Mouse (Mus musculus): ENCODE measurements at regions not wholly inside any gene's neighbourhood (a gene's known extent, or its start where the extent isn't known, plus 50 kb on each side); places are given as distances from the start of the nearest gene placed in this dataset.
A peak's percentile ranks its signal among the peaks of the same experiment; 100 is the strongest.

DNA sequence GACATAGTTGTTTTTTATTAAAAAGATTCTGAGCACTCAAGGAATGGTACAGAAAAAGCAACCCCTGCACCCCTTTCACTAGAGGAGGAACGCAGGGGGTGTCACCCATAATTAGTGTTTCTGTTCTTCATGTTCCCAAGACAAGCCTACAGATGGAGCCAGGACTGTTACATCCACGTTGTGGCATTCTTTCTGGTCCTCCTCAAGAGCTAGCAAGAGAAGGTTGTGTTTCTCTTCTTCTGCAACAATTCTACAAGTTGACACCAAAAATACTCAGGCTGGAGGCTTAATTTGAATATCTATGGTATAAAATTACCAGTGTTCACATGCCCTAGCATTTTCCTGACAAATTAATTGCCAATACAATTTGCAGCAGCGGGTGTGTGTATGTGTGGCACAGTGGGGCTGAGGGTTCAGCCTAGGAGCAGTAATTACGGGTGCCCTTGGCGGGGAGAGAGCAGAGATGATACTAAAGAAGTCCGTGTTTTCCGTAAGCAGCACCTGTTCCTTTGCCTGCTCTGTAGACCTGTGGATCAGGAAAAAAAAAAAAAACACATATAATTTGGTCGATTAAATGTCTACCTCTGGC lies 98.4 kb upstream of the Cpne4 start:
- WGBS: 77% methylated on average over 8 of the region's 8 CpGs
- no peak overlapping the region for H3K4me3 ChIP-seq (ENCODE audit: low read length)
- ATAC-seq (ENCODE audit: low FRiP score, low TSS enrichment): no peak
- H3K27ac ChIP-seq (ENCODE audit: low read depth, low read length): no peak overlapping the region
- no peaks in the 10 kb centered on the region for H3K27me3 ChIP-seq (ENCODE audit: control insufficient read depth, insufficient read depth, low read length)
- no peak overlapping the region for H3K9ac ChIP-seq (ENCODE audit: low read depth, low read length)
- H3K4me1 ChIP-seq (ENCODE audit: control insufficient read depth, insufficient read depth, low read length): no peaks in the 10 kb centered on the region
- H3K4me2 ChIP-seq (replicated peaks; ENCODE audit: low read depth, low read length): no peak overlapping the region
- no peaks in the 10 kb centered on the region for H3K9me3 ChIP-seq (ENCODE audit: control insufficient read depth, low read length)
- H3K36me3 ChIP-seq (ENCODE audit: control insufficient read depth, insufficient read depth, low read length): no peaks in the 10 kb centered on the region

DNA sequence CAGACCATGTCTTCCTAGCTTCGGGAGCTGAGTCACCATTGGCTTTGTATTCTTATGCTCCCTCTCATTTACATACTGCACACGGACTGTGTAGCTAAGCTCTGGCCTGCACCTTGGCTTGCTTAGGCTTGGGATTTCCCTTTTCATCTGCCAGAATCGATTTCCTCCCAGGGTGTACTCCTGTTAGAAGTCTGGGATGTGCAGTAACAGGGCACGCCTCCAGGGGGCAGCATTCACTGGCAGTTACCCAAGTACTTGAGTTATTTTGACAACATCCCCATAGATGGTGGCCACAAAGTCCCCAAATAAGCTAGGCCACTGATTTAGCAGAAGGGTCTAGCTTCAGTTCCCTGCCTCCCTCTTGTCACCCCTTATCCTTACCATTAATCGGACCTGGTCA lies 102.2 kb upstream of the Cpne4 start:
- Histone ChIP-seq H3K9ac (ENCODE audit: low read depth, low read length) (no peak overlapping the region), H3K4me2 (replicated peaks; ENCODE audit: low read depth, low read length) (no peak overlapping the region), H3K36me3 (ENCODE audit: control insufficient read depth, insufficient read depth, low read length) (no peaks in the 10 kb centered on the region), H3K4me1 (ENCODE audit: control insufficient read depth, insufficient read depth, low read length) (no peaks in the 10 kb centered on the region), H3K4me3 (ENCODE audit: low read length) (no peak overlapping the region), H3K27me3 (ENCODE audit: control insufficient read depth, insufficient read depth, low read length) (no peaks in the 10 kb centered on the region), H3K9me3 (ENCODE audit: control insufficient read depth, low read length) (no peaks in the 10 kb centered on the region), H3K27ac (ENCODE audit: low read depth, low read length) (no peak overlapping the region)
- WGBS: 59% methylated on average over 5 of the region's 5 CpGs
- ATAC-seq (ENCODE audit: low FRiP score, low TSS enrichment): no peak

DNA sequence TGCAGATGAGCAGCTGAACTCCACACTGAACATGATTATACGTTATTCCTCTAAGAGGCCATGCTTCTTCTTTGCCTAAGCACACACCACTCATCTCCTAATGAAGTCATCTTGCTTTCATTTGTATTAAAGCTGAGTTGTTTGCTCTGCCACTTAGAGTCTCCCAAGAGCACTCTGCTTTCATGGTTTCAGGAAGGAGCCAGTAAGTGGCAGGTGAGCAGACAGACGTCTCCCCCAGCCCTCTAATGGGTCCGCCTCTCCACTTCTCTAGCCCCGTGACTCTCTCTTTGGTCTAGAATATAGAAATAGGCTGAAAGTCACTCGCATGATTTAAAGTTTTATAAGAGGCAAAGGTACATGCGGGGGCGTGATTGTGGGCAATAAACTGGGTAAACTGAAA lies 103.8 kb upstream of the Cpne4 start:
- no peak for ATAC-seq (ENCODE audit: low FRiP score, low TSS enrichment)
- H3K4me2 ChIP-seq (replicated peaks; ENCODE audit: low read depth, low read length): no peak overlapping the region
- H3K4me3 ChIP-seq (ENCODE audit: low read length): no peak overlapping the region
- H3K27ac ChIP-seq (ENCODE audit: low read depth, low read length): no peak overlapping the region
- no peak overlapping the region for H3K9ac ChIP-seq (ENCODE audit: low read depth, low read length)
- WGBS: 77% methylated on average over 7 of the region's 7 CpGs
- no peaks in the 10 kb centered on the region for H3K4me1 ChIP-seq (ENCODE audit: control insufficient read depth, insufficient read depth, low read length)
- no peaks in the 10 kb centered on the region for H3K27me3 ChIP-seq (ENCODE audit: control insufficient read depth, insufficient read depth, low read length)
- H3K36me3 ChIP-seq (ENCODE audit: control insufficient read depth, insufficient read depth, low read length): no peaks in the 10 kb centered on the region
- no peaks in the 10 kb centered on the region for H3K9me3 ChIP-seq (ENCODE audit: control insufficient read depth, low read length)

DNA sequence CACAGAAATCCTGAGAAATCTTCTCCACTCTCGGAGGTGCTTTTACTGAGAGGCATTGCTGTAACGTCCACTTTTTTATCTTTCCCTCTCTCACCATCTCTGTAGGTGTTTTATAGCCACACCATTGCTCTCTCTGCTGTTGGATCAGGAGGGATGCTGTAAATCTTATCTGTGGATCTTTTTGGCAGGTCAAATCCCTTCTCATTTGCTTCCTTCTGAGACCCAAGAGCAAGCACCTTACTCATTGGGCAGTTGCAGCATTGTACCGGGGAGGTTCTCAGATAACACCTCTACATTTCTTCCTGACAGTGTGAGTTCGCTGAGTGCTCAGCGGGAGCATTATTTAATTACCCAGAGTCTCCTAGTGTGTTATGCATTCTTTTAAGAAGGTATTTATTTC lies 75.5 kb upstream of the Acpp start:
- Histone ChIP-seq H3K9ac (ENCODE audit: low read depth, low read length) (no peak overlapping the region), H3K27ac (ENCODE audit: low read depth, low read length) (no peak overlapping the region), H3K4me2 (replicated peaks; ENCODE audit: low read depth, low read length) (no peak overlapping the region), H3K4me3 (ENCODE audit: low read length) (no peak overlapping the region), H3K36me3 (ENCODE audit: control insufficient read depth, insufficient read depth, low read length) (no peaks in the 10 kb centered on the region), H3K4me1 (ENCODE audit: control insufficient read depth, insufficient read depth, low read length) (no peaks in the 10 kb centered on the region), H3K9me3 (ENCODE audit: control insufficient read depth, low read length) (no peaks in the 10 kb centered on the region), H3K27me3 (ENCODE audit: control insufficient read depth, insufficient read depth, low read length) (no peaks in the 10 kb centered on the region)
- peak; percentile 40; the same call in 1 of the 2 replicates for ATAC-seq (ENCODE audit: low FRiP score, low TSS enrichment)
- 12% methylated on average over 5 of the region's 5 CpGs for WGBS

DNA sequence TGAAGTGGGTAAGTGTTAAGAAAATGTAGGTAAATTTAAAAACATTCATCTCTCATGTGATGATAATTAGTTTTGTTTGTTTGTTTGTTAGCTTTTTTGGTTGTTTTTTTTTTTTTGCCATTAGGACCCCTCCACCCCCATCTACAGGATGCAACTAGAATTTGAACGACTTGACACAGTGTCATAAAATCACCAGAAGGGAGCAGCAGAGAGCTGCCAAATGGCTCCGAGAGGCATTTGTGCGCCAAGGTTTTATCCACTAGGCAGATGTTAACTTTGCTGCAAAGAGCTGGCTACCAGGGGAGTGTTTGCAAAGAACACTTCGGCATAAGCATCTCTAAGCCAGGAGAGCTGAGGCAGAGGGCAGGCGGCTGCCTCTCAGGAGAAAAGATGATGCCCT lies 72.7 kb upstream of the Acpp start:
- Histone ChIP-seq H3K4me2 (replicated peaks; ENCODE audit: low read depth, low read length) (no peak overlapping the region), H3K36me3 (ENCODE audit: control insufficient read depth, insufficient read depth, low read length) (no peaks in the 10 kb centered on the region), H3K9me3 (ENCODE audit: control insufficient read depth, low read length) (no peaks in the 10 kb centered on the region), H3K4me3 (ENCODE audit: low read length) (no peak overlapping the region), H3K4me1 (ENCODE audit: control insufficient read depth, insufficient read depth, low read length) (0 out of 2 replicates have a peak, but pooled peaks cover 3% of the 10 kb centered on the region), H3K27me3 (ENCODE audit: control insufficient read depth, insufficient read depth, low read length) (no peaks in the 10 kb centered on the region), H3K9ac (ENCODE audit: low read depth, low read length) (no peak overlapping the region), H3K27ac (ENCODE audit: low read depth, low read length) (no peak overlapping the region)
- 4% methylated on average over 5 of the region's 5 CpGs for WGBS
- no peak for ATAC-seq (ENCODE audit: low FRiP score, low TSS enrichment)

DNA sequence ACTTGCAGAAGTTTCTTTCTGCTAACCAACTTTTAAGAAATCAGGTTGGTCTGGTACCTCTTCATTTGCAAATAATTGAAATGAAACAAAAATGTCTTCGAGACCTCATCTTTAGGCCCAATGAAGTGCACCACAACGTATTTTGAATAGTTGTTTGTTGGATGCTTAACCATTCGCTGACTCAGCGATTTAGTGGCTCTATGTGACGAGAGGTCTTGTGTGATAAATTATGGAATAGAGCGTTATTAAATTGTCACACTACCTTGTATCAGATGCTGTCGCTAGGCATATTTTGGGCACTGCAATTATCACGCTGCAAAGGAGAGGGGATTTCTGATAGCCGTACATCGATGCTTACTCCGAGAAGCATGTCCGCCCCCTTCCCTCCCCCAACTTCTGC lies 71.8 kb upstream of the Acpp start:
- H3K9ac ChIP-seq (ENCODE audit: low read depth, low read length): peak overlapping the region; percentile 25; the same call in 1 of the 2 replicates
- peak overlapping the region; percentile 27 for H3K4me3 ChIP-seq (ENCODE audit: low read length)
- ATAC-seq (ENCODE audit: low FRiP score, low TSS enrichment): no peak
- 15% methylated on average over 12 of the region's 12 CpGs for WGBS
- no peak overlapping the region for H3K27ac ChIP-seq (ENCODE audit: low read depth, low read length)
- H3K9me3 ChIP-seq (ENCODE audit: control insufficient read depth, low read length): no peaks in the 10 kb centered on the region
- peak overlapping the region; percentile 58 for H3K4me2 ChIP-seq (replicated peaks; ENCODE audit: low read depth, low read length)
- 0 out of 2 replicates have a peak, but pooled peaks cover 3% of the 10 kb centered on the region for H3K4me1 ChIP-seq (ENCODE audit: control insufficient read depth, insufficient read depth, low read length)
- no peaks in the 10 kb centered on the region for H3K27me3 ChIP-seq (ENCODE audit: control insufficient read depth, insufficient read depth, low read length)
- H3K36me3 ChIP-seq (ENCODE audit: control insufficient read depth, insufficient read depth, low read length): no peaks in the 10 kb centered on the region

DNA sequence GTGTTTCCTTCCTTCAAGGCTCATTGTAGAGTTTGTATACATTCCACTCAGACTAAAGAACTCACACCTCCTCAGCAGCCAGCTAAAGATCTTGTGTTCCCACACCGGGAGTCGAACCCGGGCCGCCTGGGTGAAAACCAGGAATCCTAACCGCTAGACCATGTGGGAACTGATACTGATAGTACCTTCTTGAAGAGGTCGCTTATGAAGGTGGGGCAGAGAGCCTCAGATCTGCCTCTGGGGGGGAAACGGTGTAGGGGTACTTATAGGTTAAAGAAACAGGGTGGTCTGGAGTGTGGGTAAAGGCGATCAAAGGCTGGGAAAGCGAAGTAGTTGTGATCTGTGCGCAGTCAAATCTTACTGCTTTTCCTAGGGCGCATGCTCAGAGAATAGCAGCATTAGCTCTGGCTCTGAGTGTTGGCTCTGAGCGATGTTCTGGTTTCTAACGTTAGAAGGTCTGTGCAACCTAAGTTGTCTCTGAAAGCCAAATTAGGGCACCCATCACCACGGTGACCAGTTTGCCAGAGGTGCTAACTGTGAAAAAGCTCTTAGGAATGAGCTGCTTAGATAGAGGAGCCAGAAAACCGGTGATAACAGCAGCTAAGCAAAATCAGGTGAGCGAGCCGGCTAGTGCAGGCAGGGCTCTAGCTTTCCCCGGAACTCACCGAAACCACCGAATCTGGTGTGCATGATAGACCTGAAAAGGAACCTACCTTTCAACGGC lies 71.2 kb upstream of the Acpp start:
- H3K27me3 ChIP-seq (ENCODE audit: control insufficient read depth, insufficient read depth, low read length): no peaks in the 10 kb centered on the region
- H3K4me2 ChIP-seq (replicated peaks; ENCODE audit: low read depth, low read length): peak overlapping the region; percentile 58
- no peak overlapping the region for H3K27ac ChIP-seq (ENCODE audit: low read depth, low read length)
- 10% methylated on average over 21 of the region's 21 CpGs for WGBS
- peak; percentile 32; the same call in 1 of the 2 replicates for ATAC-seq (ENCODE audit: low FRiP score, low TSS enrichment)
- H3K4me3 ChIP-seq (ENCODE audit: low read length): peak overlapping the region; percentile 27
- peak overlapping the region; percentile 25; the same call in 1 of the 2 replicates for H3K9ac ChIP-seq (ENCODE audit: low read depth, low read length)
- no peaks in the 10 kb centered on the region for H3K36me3 ChIP-seq (ENCODE audit: control insufficient read depth, insufficient read depth, low read length)
- H3K9me3 ChIP-seq (ENCODE audit: control insufficient read depth, low read length): no peaks in the 10 kb centered on the region
- 0 out of 2 replicates have a peak, but pooled peaks cover 3% of the 10 kb centered on the region for H3K4me1 ChIP-seq (ENCODE audit: control insufficient read depth, insufficient read depth, low read length)

DNA sequence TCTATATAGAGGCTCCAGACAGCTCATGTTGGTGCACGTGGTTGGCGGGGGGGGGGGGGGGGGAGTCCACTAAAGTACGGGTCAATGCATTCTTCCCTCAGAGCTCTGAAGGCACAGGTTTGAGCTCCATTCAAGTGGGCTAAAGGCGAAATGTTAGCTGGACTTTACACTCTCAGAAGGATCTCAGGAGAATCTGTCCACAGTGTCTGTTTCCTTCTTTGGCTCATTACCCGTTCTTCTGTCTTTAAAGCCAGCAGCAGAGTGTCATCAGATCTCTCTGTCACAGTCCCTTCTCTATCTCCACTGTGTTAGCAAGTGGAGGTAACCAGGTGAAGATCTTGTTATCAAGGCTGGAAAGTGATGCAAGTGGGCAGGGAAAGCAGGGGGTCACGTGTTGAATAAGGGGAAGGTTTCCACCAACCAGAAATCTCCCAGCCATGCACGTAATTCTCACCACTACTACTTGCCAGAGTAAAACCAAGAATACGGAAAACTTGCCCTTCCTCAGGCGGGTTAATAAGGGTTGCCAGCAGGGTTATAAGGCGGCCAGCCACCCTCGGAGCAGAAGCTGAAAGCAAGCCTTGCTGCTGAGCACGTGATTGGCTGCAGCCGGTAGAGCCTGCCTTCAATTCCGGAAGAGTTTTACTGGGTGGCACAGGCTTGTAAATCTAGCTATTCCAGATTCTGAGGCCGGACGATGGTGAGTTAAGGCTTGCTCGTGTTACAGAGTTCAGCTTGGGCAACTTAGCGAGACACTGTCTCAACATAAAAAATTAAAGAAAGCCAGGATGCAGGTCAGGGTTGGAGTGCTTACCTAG lies 70.2 kb upstream of the Acpp start:
- Histone ChIP-seq H3K9me3 (ENCODE audit: control insufficient read depth, low read length) (no peaks in the 10 kb centered on the region), H3K4me3 (ENCODE audit: low read length) (peak overlapping the region; percentile 16; the same call in 1 of the 2 replicates), H3K9ac (ENCODE audit: low read depth, low read length) (no peak overlapping the region; the same call in 1 of the 2 replicates), H3K4me1 (ENCODE audit: control insufficient read depth, insufficient read depth, low read length) (0 out of 2 replicates have a peak, but pooled peaks cover 3% of the 10 kb centered on the region), H3K4me2 (replicated peaks; ENCODE audit: low read depth, low read length) (peak overlapping the region; percentile 58), H3K27ac (ENCODE audit: low read depth, low read length) (no peak overlapping the region), H3K27me3 (ENCODE audit: control insufficient read depth, insufficient read depth, low read length) (no peaks in the 10 kb centered on the region), H3K36me3 (ENCODE audit: control insufficient read depth, insufficient read depth, low read length) (no peaks in the 10 kb centered on the region)
- 15% methylated on average over 18 of the region's 18 CpGs for WGBS
- ATAC-seq (ENCODE audit: low FRiP score, low TSS enrichment): peak; percentile 78

All from kidney, embryonic 14.5 days (tissue).